Mouse (Mus musculus): ENCODE results near the gene Gm13279. TPM values are rescaled to one million over a fixed set of nuclear protein-coding genes. Genes with fewer than 3 reads are reported as not detected.

Gm13279 gene
- polyA plus RNA-seq, 1 experiment from 2014 or later, result not detected

Other genes with a start within 250 kb of the Gm13279 start
- not detected in 2 replicates for gene Ifna15, start 239.2 kb upstream of the Gm13279 start, polyA plus RNA-seq (2021; fragmentation: Nextera tagmentation)
- not detected in 2 replicates for gene Ifna14, start 225.6 kb upstream of the Gm13279 start, polyA plus RNA-seq (2021; fragmentation: Nextera tagmentation)
- gene Ifna9, start 205.0 kb upstream of the Gm13279 start, polyA plus RNA-seq (2021; fragmentation: Nextera tagmentation), result not detected in 2 replicates
- gene Ifna12, start 194.0 kb upstream of the Gm13279 start, polyA plus RNA-seq (2021; fragmentation: Nextera tagmentation), result not detected in 2 replicates
- not detected in 2 replicates for gene C87499, start 163.0 kb upstream of the Gm13279 start, polyA plus RNA-seq (2021; fragmentation: Nextera tagmentation)
- gene Ifna13, start 152.9 kb upstream of the Gm13279 start, polyA plus RNA-seq (2021; fragmentation: Nextera tagmentation), result not detected in 2 replicates
- not detected in 2 replicates for gene Ifna16, start 120.5 kb upstream of the Gm13279 start, polyA plus RNA-seq (2021; fragmentation: Nextera tagmentation)
- gene Ifna2, start 113.5 kb upstream of the Gm13279 start, polyA plus RNA-seq (2021; fragmentation: Nextera tagmentation), result not detected in 2 replicates
- not detected in 2 replicates for gene Ifnab, start 106.0 kb upstream of the Gm13279 start, polyA plus RNA-seq (2021; fragmentation: Nextera tagmentation)
- gene Gm26566, start 75.6 kb upstream of the Gm13279 start, polyA plus RNA-seq (2021; fragmentation: Nextera tagmentation), result 1.0 and 1.5 TPM in 2 replicates
- gene Klhl9, start 74.9 kb upstream of the Gm13279 start, polyA plus RNA-seq (2021; fragmentation: Nextera tagmentation), result 57.9 and 73.6 TPM in 2 replicates
- not detected in 2 replicates for gene Gm13271, start 42.5 kb upstream of the Gm13279 start, polyA plus RNA-seq (2021; fragmentation: Nextera tagmentation)
- not detected in 2 replicates for gene Gm13283, start 37.3 kb upstream of the Gm13279 start, polyA plus RNA-seq (2021; fragmentation: Nextera tagmentation)
- not detected in 2 replicates for gene Gm13290, start 23.6 kb upstream of the Gm13279 start, polyA plus RNA-seq (2021; fragmentation: Nextera tagmentation)
- gene Gm13289, start 20.5 kb upstream of the Gm13279 start, polyA plus RNA-seq (2021; fragmentation: Nextera tagmentation), result not detected in 2 replicates
- not detected in 2 replicates for gene Gm13272, start 17.5 kb upstream of the Gm13279 start, polyA plus RNA-seq (2021; fragmentation: Nextera tagmentation)
- not detected in 2 replicates for gene Ifnz, start 15.3 kb upstream of the Gm13279 start, polyA plus RNA-seq (2021; fragmentation: Nextera tagmentation)
- not detected in 2 replicates for gene Gm13276, start 11.7 kb upstream of the Gm13279 start, polyA plus RNA-seq (2021; fragmentation: Nextera tagmentation)
- not detected in 2 replicates for gene Gm13277, start 8.8 kb upstream of the Gm13279 start, polyA plus RNA-seq (2021; fragmentation: Nextera tagmentation)
- gene Gm13278, start 5.8 kb upstream of the Gm13279 start, polyA plus RNA-seq (2021; fragmentation: Nextera tagmentation), result not detected in 2 replicates
- gene Gm13275, start 2.9 kb upstream of the Gm13279 start, polyA plus RNA-seq (2021; fragmentation: Nextera tagmentation), result not detected in 2 replicates
- not detected in 2 replicates for gene Gm13285, start 2.3 kb downstream of the Gm13279 start, polyA plus RNA-seq (2021; fragmentation: Nextera tagmentation)
- gene Gm13287, start 5.9 kb downstream of the Gm13279 start, polyA plus RNA-seq (2021; fragmentation: Nextera tagmentation), result not detected in 2 replicates
- gene Gm13288, start 8.1 kb downstream of the Gm13279 start, polyA plus RNA-seq (2021; fragmentation: Nextera tagmentation), result not detected in 2 replicates
- gene Ifna7, start 18.8 kb downstream of the Gm13279 start, polyA plus RNA-seq (2021; fragmentation: Nextera tagmentation), result not detected in 2 replicates
- not detected in 2 replicates for gene Ifna11, start 22.6 kb downstream of the Gm13279 start, polyA plus RNA-seq (2021; fragmentation: Nextera tagmentation)
- not detected in 2 replicates for gene Ifna6, start 30.0 kb downstream of the Gm13279 start, polyA plus RNA-seq (2021; fragmentation: Nextera tagmentation)
- gene Ifna5, start 38.1 kb downstream of the Gm13279 start, polyA plus RNA-seq (2021; fragmentation: Nextera tagmentation), result not detected in 2 replicates
- not detected in 2 replicates for gene Ifna4, start 44.5 kb downstream of the Gm13279 start, polyA plus RNA-seq (2021; fragmentation: Nextera tagmentation)
- gene Ifna1, start 52.7 kb downstream of the Gm13279 start, polyA plus RNA-seq (2021; fragmentation: Nextera tagmentation), result not detected in 2 replicates
- not detected in 2 replicates for gene Ifne, start 82.8 kb downstream of the Gm13279 start, polyA plus RNA-seq (2021; fragmentation: Nextera tagmentation)

All from left cerebral cortex, adult 6 months (tissue).